Mouse (Mus musculus): ENCODE measurements around the gene Bnip1.

DNA sequence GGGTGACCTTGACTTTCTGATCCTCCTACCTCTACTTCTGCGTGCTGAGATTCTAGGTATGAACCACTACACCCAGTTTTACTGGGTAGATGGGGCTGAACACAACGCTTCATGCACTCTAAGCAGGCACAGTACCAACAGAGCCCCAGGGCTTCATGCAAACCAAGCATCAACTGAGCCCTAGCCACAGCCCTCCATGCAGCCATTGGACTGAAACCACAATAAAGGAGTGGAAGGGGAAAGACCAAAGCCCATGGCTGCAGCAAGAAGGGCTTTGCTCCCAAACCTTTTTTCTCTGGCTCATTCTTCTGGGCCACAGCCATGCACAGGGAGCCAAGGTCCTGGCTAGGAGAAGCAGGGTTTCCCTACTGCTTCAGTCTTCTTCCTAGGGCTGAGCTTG is 31.7 kb downstream of the Bnip1 start:
- TF ChIP-seq CTCF (IDR thresholded peaks at IDR 0.05; ENCODE audit: control insufficient read depth, insufficient read depth, insufficient read length) (no peak), MYOG (IDR thresholded peaks at IDR 0.05; ENCODE audit: control insufficient read depth, extremely low read depth, insufficient read length) (no peak), MYOD1 (IDR thresholded peaks at IDR 0.05; ENCODE audit: control insufficient read depth, insufficient read length, low read depth) (no peak), MAX (IDR thresholded peaks at IDR 0.05) (no peak), USF1 (IDR thresholded peaks at IDR 0.05; ENCODE audit: low read depth) (no peak)

All from C2C12 (cell line).